Mouse (Mus musculus): ENCODE results near the gene Gm4214. TPM values are rescaled to one million over a fixed set of nuclear protein-coding genes. Genes with fewer than 3 reads are reported as not detected.
"Not testable (repeated sequence)": the region's sequence is repeated elsewhere in the genome, so short reads cannot be mapped to it uniquely, and the experiment has no call there.

Gene Gm4214
- not detected for total RNA-seq (2021)
- long read RNA-seq, experiment 1: 0 reads
- long read RNA-seq, experiment 2: 0 reads

DNA sequence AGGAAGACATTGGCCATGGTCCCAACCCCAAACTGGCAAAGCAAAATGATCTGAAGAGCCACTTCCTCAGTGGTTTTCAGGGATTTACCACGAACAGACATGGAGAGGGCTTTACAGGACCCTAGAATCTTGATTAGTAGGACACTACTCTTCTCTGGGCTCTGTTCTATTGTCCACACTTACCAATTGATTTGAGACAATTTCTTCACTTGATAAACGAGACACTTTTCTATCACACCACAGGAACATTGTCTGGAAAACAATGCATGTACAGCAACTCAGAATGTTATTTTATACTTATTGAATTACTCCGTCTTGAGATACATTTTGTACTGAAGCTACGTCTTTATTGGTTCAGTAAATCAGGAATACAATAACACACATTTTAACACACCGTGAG, at the start of gene Gm4214:
TSS of gene Gm4214 (minus strand) at position 101 of the 400 bp plus-strand sequence.
- DNase-seq (ENCODE audit: low spot score in 2 of 2): not testable (repeated sequence)

GRCm38 (mm10) chr7:23019823-23020222, 35.4 kb upstream of the Gm4214 start, which contains the start of gene Gm4216:
TSS of gene Gm4216 (minus strand) at chr7:23019923.
- not testable (repeated sequence) for DNase-seq (ENCODE audit: low spot score in 2 of 2)

Other genes with a start within 250 kb of the Gm4214 start
- gene Vmn1r157, start 223.0 kb downstream of the Gm4214 start, total RNA-seq (2021): not detected
- not detected for gene Vmn1r158, start 193.9 kb downstream of the Gm4214 start, total RNA-seq (2021)
- not detected for gene Vmn1r159, start 141.1 kb downstream of the Gm4214 start, total RNA-seq (2021)
- gene Vmn1r160, start 113.4 kb downstream of the Gm4214 start, total RNA-seq (2021): not detected
- not detected for gene Gm4216, start 35.2 kb upstream of the Gm4214 start, total RNA-seq (2021)
- not detected for gene Vmn1r163, start 70.9 kb upstream of the Gm4214 start, total RNA-seq (2021)
- not detected for gene Gm8720, start 82.8 kb upstream of the Gm4214 start, total RNA-seq (2021)
- gene Gm10662, start 159.8 kb upstream of the Gm4214 start, total RNA-seq (2021): not detected
- gene Vmn1r165, start 232.7 kb upstream of the Gm4214 start, total RNA-seq (2021): not detected

Data from adrenal gland, adult 18-20 months (tissue).